Mouse (Mus musculus): ENCODE measurements around the gene Slc48a1. TPM values are rescaled to one million over a fixed set of nuclear protein-coding genes. Genes with fewer than 3 reads are reported as not detected.

Slc48a1 gene
- polyA plus RNA-seq, 1 experiment from 2014 or later: 52.7 TPM

DNA sequence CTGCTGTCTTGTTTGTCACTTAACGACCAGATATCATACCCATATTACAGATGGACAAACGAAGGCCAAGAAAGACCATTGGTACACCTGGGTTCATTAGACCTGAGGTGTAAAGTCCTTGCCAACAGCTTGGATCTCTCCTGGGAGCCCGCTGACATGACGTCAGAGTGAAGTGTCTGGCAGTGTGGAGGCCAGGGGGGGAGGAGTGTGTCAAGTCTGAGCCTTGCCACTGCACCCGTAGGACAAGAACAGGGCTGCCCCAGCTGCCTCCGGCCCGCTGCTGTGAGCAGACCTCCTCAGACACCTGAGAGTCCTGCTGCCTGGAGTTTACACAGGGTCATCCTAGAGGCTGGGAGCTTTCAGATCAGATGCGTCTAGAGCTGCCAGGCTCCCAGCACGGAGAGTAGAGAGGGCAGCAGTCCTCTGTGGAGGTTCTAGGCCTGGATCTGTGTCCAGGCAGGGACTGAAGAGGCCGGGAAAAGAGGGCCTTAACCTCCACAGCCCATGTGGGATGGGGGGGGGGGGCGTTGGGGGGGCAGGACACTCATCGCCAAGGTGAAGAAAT, 34.3 kb upstream of the Slc48a1 start:
- Histone ChIP-seq H3K4me2 (replicated peaks) (no peak overlapping the region), H3K27me3 (no peaks in the 10 kb centered on the region), H3K27ac (replicated peaks) (no peak overlapping the region), H3K4me3 (replicated peaks) (no peak overlapping the region), H3K9ac (no peak overlapping the region), H3K9me3 (replicated peaks) (no peaks in the 10 kb centered on the region), H3K4me1 (peaks cover 17% of the 10 kb centered on the region), H3K36me3 (no peaks in the 10 kb centered on the region)
- no peak for ATAC-seq (ENCODE audit: insufficient number of reproducible peaks, low FRiP score, low TSS enrichment, low read depth)
- WGBS: 66% methylated on average over 12 of the region's 12 CpGs

DNA sequence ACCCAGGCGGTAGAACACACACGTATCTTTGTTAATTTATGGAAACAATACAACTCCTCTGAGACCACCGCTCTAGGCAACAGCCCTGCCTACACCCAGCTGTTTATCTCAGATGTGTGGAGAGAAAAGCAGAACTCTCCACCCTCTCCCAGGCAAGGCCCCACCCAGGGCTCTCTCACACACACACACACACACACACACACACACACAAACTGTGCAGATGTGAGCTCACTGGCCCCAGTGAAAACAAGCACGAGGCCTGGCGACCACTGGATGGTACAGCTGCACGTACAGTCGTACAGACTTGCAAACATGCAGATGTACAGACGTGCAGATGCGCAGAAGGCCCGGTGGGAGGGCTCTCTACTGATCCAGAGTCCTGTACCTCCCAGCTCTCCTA, 33.4 kb upstream of the Slc48a1 start:
- Histone ChIP-seq H3K4me3 (replicated peaks) (no peak overlapping the region), H3K27ac (replicated peaks) (peak overlapping the region; percentile 30; the same call in 1 of the 2 replicates), H3K36me3 (no peaks in the 10 kb centered on the region), H3K9me3 (replicated peaks) (no peaks in the 10 kb centered on the region), H3K4me1 (peaks cover 22% of the 10 kb centered on the region), H3K4me2 (replicated peaks) (no peak overlapping the region), H3K27me3 (no peaks in the 10 kb centered on the region), H3K9ac (no peak overlapping the region)
- WGBS: 43% methylated on average over 10 of the region's 10 CpGs
- no peak for ATAC-seq (ENCODE audit: insufficient number of reproducible peaks, low FRiP score, low TSS enrichment, low read depth)

DNA sequence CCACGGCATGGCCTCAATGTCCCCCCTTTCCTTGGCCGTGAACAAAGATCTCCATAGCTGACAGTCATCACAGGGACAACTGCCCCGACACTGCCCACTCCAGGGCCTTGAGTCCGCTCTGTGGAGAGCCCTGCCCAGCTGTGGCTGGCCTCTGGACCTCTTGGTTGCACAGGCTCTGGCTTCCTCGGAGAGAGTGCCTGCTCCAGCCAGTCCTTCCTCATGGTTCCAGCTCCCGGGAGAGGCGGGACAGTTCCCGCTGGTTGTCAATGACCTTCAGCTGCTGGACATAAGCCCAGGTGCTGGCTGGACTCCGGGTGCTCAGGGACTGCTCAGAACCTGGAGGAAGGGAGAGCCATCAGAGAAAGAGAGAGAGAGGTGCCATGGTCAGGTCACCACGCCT, 33.0 kb upstream of the Slc48a1 start:
- ATAC-seq (ENCODE audit: insufficient number of reproducible peaks, low FRiP score, low TSS enrichment, low read depth): no peak
- Histone ChIP-seq H3K9me3 (replicated peaks) (no peaks in the 10 kb centered on the region), H3K4me1 (peaks cover 26% of the 10 kb centered on the region), H3K4me2 (replicated peaks) (no peak overlapping the region), H3K27me3 (no peaks in the 10 kb centered on the region), H3K27ac (replicated peaks) (peak overlapping the region; percentile 30; the same call in 1 of the 2 replicates), H3K9ac (no peak overlapping the region), H3K4me3 (replicated peaks) (no peak overlapping the region), H3K36me3 (no peaks in the 10 kb centered on the region)
- WGBS: 69% methylated on average over 10 of the region's 10 CpGs

DNA sequence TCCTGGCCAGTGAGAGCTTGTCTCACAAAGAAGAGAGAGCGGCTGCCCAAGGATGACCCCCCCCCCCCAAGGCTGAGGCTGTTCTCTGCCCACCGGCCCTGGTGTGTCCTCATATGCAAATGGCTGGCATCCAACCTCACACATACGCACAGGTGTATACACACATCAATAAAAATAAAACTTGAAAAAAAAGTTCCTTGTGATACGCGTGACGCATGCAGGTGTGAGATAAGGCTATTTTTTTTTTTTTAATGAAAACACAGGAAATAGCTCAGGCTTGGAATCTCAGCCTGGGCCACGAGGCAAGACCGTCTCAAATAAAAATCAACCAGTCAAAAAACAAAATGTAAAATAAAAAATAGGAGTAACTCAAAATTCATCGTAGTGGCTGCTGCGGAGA, 32.0 kb upstream of the Slc48a1 start:
- Histone ChIP-seq H3K4me3 (replicated peaks) (no peak overlapping the region), H3K36me3 (no peaks in the 10 kb centered on the region), H3K4me1 (peaks cover 34% of the 10 kb centered on the region), H3K4me2 (replicated peaks) (no peak overlapping the region), H3K27me3 (no peaks in the 10 kb centered on the region), H3K9me3 (replicated peaks) (no peaks in the 10 kb centered on the region), H3K9ac (no peak overlapping the region), H3K27ac (replicated peaks) (no peak overlapping the region)
- WGBS: 90% methylated on average over 10 of the region's 10 CpGs
- ATAC-seq (ENCODE audit: insufficient number of reproducible peaks, low FRiP score, low TSS enrichment, low read depth): no peak

DNA sequence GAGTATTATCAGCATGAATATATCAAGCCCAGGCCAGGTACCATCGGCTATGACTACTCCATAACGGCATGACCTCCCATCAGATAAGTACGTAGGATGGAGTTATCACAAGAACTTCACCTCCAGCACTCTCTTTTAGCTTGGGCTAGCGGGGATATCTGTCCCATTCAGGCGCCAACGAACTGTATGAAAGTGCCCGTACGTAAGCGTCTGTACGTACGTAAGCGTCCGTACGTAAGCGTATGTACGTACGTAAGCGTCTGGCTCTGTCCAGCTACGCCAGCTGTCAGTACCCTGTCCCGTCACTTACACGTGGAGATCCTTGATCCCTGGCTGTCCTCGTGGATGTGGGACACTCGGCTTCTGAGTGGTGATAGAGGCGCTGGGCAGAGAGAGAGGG, 31.6 kb upstream of the Slc48a1 start:
- no peaks in the 10 kb centered on the region for H3K27me3 ChIP-seq
- H3K9ac ChIP-seq: no peak overlapping the region
- 97% methylated on average over 24 of the region's 24 CpGs for WGBS
- no peaks in the 10 kb centered on the region for H3K9me3 ChIP-seq (replicated peaks)
- H3K4me1 ChIP-seq: peaks cover 34% of the 10 kb centered on the region
- H3K4me3 ChIP-seq (replicated peaks): no peak overlapping the region
- H3K4me2 ChIP-seq (replicated peaks): no peak overlapping the region
- no peak overlapping the region for H3K27ac ChIP-seq (replicated peaks)
- ATAC-seq (ENCODE audit: insufficient number of reproducible peaks, low FRiP score, low TSS enrichment, low read depth): no peak
- H3K36me3 ChIP-seq: no peaks in the 10 kb centered on the region

DNA sequence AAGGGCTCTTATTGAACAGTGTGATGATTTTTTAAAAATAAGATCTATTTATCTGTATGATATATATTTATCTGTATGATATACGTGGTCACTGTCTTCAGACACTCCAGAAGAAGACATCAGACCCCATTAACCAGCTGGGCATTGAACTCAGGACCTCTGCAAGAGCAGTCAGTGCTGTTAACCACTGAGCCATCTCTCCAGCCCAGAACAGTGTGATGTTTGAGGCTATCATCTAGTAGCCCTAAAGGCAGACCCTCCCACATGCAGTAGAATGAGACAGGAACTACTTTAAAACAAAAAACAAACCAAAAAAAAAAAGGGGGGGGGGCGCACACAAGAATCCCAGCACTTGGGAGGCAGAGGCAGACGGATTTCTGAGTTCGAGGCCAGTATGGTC, 30.8 kb upstream of the Slc48a1 start:
- Histone ChIP-seq H3K36me3 (no peaks in the 10 kb centered on the region), H3K27ac (replicated peaks) (no peak overlapping the region), H3K9me3 (replicated peaks) (no peaks in the 10 kb centered on the region), H3K9ac (no peak overlapping the region), H3K4me3 (replicated peaks) (no peak overlapping the region), H3K4me2 (replicated peaks) (no peak overlapping the region), H3K27me3 (no peaks in the 10 kb centered on the region), H3K4me1 (peaks cover 34% of the 10 kb centered on the region)
- no peak for ATAC-seq (ENCODE audit: insufficient number of reproducible peaks, low FRiP score, low TSS enrichment, low read depth)
- 84% methylated on average over 4 of the region's 4 CpGs for WGBS

DNA sequence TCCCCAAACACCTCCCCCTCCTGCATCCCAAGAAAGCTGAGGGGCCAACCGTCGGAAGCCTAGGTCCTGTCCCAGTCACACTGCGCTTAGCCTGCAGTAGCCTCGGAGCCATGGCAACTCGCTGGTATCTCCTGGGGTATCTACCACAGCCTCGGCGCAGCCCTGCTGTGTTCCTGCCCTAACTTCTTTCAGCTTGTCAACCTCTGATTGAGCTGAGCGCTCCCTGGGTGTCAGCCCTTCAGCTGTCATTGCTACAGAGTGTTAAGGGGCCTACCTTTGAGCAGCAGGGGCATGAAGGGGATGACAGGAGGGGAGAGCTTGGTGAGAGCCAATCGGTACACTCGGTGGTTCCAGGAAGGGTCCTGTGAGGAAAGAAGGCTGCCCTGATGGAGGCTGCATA, 30.0 kb upstream of the Slc48a1 start:
- WGBS: 64% methylated on average over 10 of the region's 10 CpGs

DNA sequence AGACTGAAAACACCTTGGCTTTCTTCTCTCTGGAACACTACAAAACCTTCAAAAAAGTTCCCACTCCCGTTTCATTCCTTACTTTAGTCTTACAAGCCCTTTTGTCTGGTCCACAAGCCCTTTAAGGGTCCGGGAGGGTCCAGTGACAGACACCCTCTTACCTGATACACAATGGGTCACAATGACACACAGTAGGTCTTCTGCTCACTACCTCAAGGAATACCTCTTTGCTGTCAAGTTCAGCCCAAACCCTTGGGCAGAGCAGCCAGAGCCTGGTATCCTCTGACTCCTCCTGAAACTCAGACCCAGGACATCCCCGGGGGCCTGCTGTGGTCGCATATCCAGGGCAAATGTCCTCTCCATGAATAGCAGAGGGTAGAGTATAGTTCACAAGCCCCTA, 29.4 kb upstream of the Slc48a1 start:
- Histone ChIP-seq H3K4me2 (replicated peaks) (no peak overlapping the region), H3K9ac (no peak overlapping the region), H3K4me1 (peaks cover 36% of the 10 kb centered on the region), H3K9me3 (replicated peaks) (no peaks in the 10 kb centered on the region), H3K27me3 (no peaks in the 10 kb centered on the region), H3K4me3 (replicated peaks) (no peak overlapping the region), H3K27ac (replicated peaks) (no peak overlapping the region), H3K36me3 (no peaks in the 10 kb centered on the region)
- ATAC-seq (ENCODE audit: insufficient number of reproducible peaks, low FRiP score, low TSS enrichment, low read depth): no peak
- 87% methylated on average over 4 of the region's 4 CpGs for WGBS

More for the DNA sequence above, 30.0 kb upstream of the Slc48a1 start:
- Histone ChIP-seq H3K4me2 (replicated peaks) (no peak overlapping the region), H3K27me3 (no peaks in the 10 kb centered on the region), H3K4me3 (replicated peaks) (no peak overlapping the region), H3K36me3 (no peaks in the 10 kb centered on the region), H3K9me3 (replicated peaks) (no peaks in the 10 kb centered on the region), H3K27ac (replicated peaks) (no peak overlapping the region), H3K4me1 (peaks cover 34% of the 10 kb centered on the region), H3K9ac (no peak overlapping the region)
- ATAC-seq (ENCODE audit: insufficient number of reproducible peaks, low FRiP score, low TSS enrichment, low read depth): no peak

DNA sequence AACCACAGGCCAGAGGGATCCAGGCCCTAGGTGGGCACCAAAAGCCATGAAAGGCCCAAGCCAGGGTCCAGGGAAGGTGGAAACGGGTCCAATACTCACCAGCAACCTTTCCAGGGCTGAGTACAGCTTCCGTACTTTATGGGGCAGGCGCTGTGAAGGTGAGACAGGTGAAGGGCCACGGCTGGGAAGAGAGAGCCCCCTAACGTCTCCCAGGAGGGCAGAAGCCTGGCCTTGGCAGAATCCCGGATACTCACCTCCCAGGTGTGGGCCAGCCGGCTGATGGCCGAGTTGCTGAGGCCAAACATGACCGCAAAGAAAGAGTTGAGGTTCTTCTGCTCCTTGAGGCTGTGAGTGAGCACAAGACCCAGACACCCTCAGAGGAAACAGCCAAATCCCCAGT, 28.9 kb upstream of the Slc48a1 start:
- no peak for ATAC-seq (ENCODE audit: insufficient number of reproducible peaks, low FRiP score, low TSS enrichment, low read depth)
- Histone ChIP-seq H3K4me3 (replicated peaks) (no peak overlapping the region), H3K27ac (replicated peaks) (no peak overlapping the region), H3K4me1 (peaks cover 37% of the 10 kb centered on the region), H3K9ac (no peak overlapping the region), H3K36me3 (no peaks in the 10 kb centered on the region), H3K9me3 (replicated peaks) (no peaks in the 10 kb centered on the region), H3K27me3 (no peaks in the 10 kb centered on the region), H3K4me2 (replicated peaks) (no peak overlapping the region)
- 91% methylated on average over 9 of the region's 9 CpGs for WGBS

DNA sequence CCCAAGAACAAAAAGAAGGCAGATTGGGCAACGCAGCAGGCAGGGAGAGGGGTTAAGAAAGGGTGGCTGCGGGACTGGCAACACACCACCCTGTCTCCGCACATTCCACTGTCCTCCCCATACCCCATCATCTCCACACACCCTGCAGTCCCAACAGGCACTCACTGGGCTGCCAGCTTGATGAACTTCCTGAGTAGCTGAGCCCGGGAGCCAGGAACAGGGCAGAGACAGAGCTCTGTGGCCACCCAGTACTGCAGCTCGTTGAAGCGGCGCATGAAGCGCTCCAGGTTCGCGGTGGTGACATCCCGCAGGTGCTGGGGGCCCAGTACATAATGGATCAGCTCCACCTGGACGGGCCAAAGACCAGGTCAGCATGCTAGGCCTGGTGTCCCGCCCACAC, 28.5 kb upstream of the Slc48a1 start:
- Histone ChIP-seq H3K36me3 (no peaks in the 10 kb centered on the region), H3K9me3 (replicated peaks) (no peaks in the 10 kb centered on the region), H3K27me3 (no peaks in the 10 kb centered on the region), H3K4me3 (replicated peaks) (no peak overlapping the region), H3K4me1 (peaks cover 41% of the 10 kb centered on the region), H3K27ac (replicated peaks) (peak overlapping the region; percentile 63), H3K9ac (no peak overlapping the region), H3K4me2 (replicated peaks) (no peak overlapping the region)
- no peak for ATAC-seq (ENCODE audit: insufficient number of reproducible peaks, low FRiP score, low TSS enrichment, low read depth)
- 81% methylated on average over 13 of the region's 13 CpGs for whole genome bisulfite sequencing

DNA sequence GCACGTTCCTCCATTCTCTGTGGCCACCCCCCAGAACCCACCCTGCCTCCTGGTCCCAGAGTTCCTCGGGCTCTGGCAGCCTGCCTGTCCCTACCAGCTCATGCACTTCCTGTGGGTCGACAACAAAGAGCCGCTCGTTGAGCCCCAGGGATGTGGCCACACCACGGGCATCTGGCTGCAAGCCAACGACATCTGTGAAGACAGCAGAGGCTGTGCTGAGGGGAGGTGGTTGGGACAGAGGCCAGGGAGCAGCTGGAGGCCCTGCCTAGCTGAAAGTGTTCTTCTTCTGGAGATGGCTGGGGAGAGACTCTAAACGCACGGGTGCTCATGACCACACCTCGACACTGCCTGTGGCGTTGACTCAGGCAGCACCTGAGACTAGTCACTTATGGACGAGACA, 27.6 kb upstream of the Slc48a1 start:
- no peak overlapping the region for H3K9ac ChIP-seq
- peaks cover 43% of the 10 kb centered on the region for H3K4me1 ChIP-seq
- peak overlapping the region; percentile 63 for H3K27ac ChIP-seq (replicated peaks)
- peak; percentile 86 for ATAC-seq (ENCODE audit: insufficient number of reproducible peaks, low FRiP score, low TSS enrichment, low read depth)
- no peaks in the 10 kb centered on the region for H3K9me3 ChIP-seq (replicated peaks)
- no peaks in the 10 kb centered on the region for H3K36me3 ChIP-seq
- no peaks in the 10 kb centered on the region for H3K27me3 ChIP-seq
- H3K4me3 ChIP-seq (replicated peaks): no peak overlapping the region
- 5% methylated on average over 12 of the region's 12 CpGs for WGBS
- H3K4me2 ChIP-seq (replicated peaks): peak overlapping the region; percentile 24; the same call in 1 of the 2 replicates

DNA sequence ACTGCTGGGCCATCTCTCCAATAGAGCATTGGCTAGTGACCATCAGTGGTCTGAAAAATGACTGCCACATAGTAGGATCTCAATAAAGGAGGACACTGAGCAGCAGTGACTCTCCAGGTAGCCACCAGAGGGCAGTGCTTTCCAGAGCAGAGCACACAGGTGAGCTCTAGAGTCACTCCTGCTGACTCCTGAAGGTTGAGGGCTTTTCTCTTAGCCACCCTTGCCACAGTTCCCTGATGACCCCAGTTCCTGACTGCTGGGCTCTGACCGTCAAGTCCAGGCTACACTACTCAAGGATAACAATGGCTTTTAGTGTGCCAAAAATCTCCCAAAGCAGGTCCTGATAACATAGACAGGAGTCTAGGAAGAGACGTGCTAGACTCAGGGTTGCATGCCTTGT, 26.6 kb upstream of the Slc48a1 start:
- Histone ChIP-seq H3K4me2 (replicated peaks) (no peak overlapping the region), H3K27me3 (no peaks in the 10 kb centered on the region), H3K27ac (replicated peaks) (no peak overlapping the region), H3K4me3 (replicated peaks) (no peak overlapping the region), H3K4me1 (peaks cover 43% of the 10 kb centered on the region), H3K36me3 (no peaks in the 10 kb centered on the region), H3K9me3 (replicated peaks) (no peaks in the 10 kb centered on the region), H3K9ac (no peak overlapping the region)
- ATAC-seq (ENCODE audit: insufficient number of reproducible peaks, low FRiP score, low TSS enrichment, low read depth): no peak
- WGBS: 82% methylated on average over 2 of the region's 2 CpGs

Measured in embryonic facial prominence, embryonic 15.5 days (tissue).